Mouse (Mus musculus) cerebellum, adult 11-12 months (tissue): ENCODE data around the gene Cd160.

Experiments used
- DNase-seq: peaks from one replicate; pipeline ENCODE4 v3.0.0; 2022

Cd160 gene

GRCm38 (mm10) chr3:96757691-96758090 is 71.5 kb downstream of the Cd160 start:
- peak; percentile 29 for DNase-seq

GRCm38 (mm10) chr3:96755935-96756334 is 73.2 kb downstream of the Cd160 start:
- DNase-seq = no peak
